Mouse (Mus musculus) heart, postnatal 0 days (tissue): ENCODE measurements around the gene Fer.

ENCODE experiments used
- CTCF ChIP-seq: IDR thresholded peaks from 2 replicates; pipeline ENCODE4 v1.5.1; 2016; ENCODE audit warnings: antibody characterized with exemption, control low read depth, low read depth
- EP300 ChIP-seq: IDR thresholded peaks from 2 replicates; pipeline ENCODE4 v1.6.1; 2016; ENCODE audit warnings: antibody characterized with exemption, low read depth

GRCm38 (mm10) chr17:64132183-64132582 lies 269.3 kb downstream of the Fer start:
- TF ChIP-seq CTCF (no peak), EP300 (no peak)
